Mouse (Mus musculus) kidney, adult 2 months (tissue): Measurements from ENCODE around the gene Pld6.

Experiments used
- CTCF ChIP-seq: fragments of 200-500 bp; conservative IDR thresholded peaks from 2 replicates; pipeline ENCODE4 v1.5.1; 2011; ENCODE audit warnings: low read depth, mild to moderate bottlenecking, control low read depth, low read length, moderate library complexity, mixed read lengths; ENCODE audit not compliant: insufficient read depth, insufficient read length
- POLR2A ChIP-seq: fragments of 200-500 bp; IDR thresholded peaks from one replicate; pipeline ENCODE4 v1.6.1; 2011; ENCODE audit warnings: low read depth, low read length, control low read depth

- no peak for TF ChIP-seq POLR2A
- TF ChIP-seq CTCF = no peak
These were observed 11.9 kb downstream of the Pld6 start for GRCm38 (mm10) chr11:59775435-59776148.
